Mouse (Mus musculus): ENCODE results near the gene Sema7a.

Gene Sema7a

DNA sequence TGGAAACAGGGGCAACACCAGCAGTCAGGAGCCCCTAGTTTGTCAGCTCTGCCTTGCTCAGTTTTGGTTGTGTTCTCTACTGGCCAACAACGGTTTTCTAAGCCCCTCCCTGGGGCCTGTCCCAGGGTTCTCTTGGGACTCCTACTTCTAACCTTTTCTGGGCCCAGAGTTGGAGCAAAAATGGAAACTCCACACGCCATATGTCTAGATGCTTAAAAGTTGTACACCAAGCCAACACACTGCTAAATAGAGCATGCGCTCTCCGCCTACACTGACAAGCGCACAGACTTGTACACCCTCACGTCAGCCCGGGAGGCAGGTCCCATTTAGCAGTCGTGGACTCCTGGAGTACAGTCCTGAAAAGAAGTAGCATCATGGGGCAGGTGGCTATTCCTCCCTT is 45.4 kb downstream of the Sema7a start:
- DNase-seq = no peak

DNA sequence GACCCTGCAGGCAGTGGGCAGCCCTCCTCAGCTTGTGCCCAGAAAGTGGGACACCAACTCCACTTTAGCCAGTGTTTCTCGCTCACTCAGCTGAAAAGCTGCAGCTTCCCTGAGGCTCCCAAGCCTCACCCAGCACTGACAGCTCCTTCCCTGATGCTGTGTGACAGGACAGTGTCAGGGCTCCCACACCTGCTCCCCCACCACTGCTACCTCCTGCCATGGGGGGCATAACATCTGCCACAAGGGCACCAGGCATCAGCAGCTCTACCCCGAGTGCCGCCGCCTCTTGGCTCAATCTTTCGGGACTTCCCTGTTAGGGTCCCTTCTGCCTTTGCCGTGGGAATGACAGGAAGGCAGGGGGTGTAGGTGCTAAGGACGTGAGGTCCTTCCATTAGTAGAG is 46.4 kb downstream of the Sema7a start:
- DNase-seq = no peak

- DNase-seq = peak; percentile 17
Measured at GRCm38 (mm10) chr9:57988098-57988497, 48.2 kb downstream of the Sema7a start.

DNA sequence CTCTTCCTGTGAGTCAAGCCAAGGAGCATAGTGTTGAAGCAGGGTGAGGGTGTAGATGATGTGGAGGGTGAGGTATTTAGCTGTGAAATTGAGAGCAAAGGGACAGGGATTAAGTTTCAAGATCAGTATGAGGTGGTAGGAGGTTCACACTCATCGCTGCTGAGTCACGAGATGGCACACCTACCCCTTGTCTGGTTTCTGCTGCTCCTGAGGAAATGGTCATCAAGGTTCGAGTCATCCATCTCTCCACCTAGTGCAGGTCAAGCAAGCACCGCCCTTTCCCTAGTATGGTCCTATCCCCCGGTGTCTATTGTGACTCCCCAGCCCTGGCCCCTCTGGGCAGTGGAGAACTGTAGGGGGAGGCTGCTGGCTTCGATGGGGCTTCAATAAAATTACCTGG is 49.4 kb downstream of the Sema7a start:
- no peak for DNase-seq

GRCm38 (mm10) chr9:57990438-57991110 is 50.7 kb downstream of the Sema7a start:
- no peak for DNase-seq

DNA sequence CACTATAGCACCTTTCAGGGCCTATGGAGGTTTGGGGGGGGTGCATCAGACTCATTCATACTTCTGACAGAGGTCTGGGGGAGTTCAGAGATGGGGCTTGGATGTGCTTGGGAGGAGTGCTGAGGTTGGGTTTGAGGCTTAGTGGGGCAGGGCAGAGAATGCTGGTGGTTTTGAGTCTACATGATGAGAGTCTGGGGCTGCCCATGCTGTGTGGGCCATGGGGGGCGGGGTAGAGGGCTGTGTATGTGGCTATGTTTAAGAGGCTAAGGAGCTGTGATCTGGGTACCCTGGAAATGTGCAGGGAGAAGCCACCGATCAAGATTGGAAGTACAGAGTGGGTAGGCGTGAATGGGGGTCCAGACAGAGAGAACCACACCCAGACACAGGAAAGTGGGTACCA is 52.1 kb downstream of the Sema7a start:
- no peak for DNase-seq

DNA sequence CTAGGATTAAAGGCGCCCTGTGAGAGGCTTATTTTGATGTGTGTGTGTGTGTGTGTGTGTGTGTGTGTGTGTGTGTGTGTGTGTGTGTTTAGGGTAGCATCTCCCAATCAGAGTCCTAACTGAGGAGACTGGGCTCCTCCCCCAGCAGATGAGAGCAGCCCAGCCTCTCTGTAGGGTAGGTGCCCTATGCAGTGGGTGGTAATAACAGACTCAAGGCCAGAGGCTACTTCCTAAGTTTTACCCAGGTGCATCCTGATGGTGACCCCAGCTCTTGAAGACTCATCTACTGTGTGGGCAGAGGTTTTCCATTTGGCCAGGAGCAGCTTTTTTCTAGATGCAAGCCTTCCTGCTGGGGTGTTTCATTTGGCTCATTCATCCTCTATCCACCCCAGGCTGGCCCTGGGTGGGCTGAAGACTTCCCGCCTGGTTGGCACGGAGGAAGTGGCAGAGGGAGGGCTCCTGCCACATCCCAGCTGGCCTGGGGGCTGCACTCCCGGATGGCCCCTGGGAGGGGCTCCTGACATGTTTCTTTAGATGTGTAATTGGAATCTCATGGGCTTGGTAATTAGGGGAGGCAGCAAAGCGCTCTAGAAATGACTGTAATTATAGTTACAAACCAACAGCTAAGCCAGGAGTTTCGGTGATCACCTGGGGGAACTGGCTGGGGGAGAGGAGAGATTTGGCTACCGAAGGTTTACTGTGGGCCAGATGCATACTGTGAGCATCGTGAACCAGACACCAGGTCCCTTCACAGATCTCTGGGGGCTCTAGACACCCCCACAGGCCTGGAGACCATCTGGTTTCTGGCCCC is 53.1 kb downstream of the Sema7a start:
- no peak for DNase-seq

DNA sequence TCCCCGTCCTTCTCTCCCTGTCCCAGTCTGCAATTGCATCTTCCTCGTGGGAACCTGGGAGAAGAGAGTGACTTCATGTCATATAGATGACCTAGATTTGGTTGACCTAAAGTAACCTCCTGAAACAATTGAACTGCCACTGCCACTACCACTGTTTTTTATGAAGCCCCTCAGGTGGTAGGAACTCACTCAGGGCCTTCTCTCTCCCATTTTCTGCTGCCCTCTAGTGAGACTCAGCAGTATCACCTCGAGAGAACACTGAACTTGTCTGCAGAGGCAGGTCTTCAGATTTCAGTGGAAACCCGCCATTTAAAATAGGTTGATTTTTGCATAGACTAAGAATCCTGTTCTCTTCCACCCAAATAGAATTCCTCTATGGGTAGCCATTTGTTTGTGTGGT is 55.4 kb downstream of the Sema7a start:
- DNase-seq = no peak

GRCm38 (mm10) chr9:57997511-57998031 is 57.7 kb downstream of the Sema7a start:
- DNase-seq = no peak

DNA sequence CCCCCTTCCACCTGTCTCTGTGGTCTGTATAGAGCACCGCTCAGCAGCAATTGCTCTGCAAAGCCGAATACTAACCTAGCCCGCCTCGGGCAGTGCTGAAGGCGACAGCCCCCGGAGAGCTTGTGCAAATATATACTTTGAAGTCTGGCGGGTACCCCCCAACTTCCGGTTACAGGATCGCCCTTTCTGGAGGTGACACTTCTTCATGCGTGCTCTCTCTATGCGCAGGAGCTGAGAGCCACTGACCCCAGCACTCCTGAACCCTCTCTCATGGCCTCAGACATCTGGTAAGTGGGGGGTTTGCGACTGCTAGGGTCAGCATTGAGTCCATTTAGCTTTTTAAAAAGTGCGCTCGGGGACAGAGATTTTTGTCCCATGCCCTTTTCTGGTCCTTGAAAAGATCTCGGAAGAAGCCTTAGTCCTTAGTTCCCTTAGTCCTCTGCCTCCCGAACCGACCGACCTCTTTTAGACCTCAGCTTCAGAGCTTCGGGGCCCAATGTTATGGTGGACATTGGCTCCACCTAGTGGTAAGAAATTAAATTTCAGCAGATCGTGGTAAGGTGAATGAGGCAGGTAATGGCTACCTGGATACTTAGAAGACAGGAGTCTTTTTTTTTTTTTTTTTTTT is 58.2 kb downstream of the Sema7a start:
- peak; percentile 44 for DNase-seq

GRCm38 (mm10) chr9:57998685-57999084 is 58.8 kb downstream of the Sema7a start:
- DNase-seq = no peak

DNA sequence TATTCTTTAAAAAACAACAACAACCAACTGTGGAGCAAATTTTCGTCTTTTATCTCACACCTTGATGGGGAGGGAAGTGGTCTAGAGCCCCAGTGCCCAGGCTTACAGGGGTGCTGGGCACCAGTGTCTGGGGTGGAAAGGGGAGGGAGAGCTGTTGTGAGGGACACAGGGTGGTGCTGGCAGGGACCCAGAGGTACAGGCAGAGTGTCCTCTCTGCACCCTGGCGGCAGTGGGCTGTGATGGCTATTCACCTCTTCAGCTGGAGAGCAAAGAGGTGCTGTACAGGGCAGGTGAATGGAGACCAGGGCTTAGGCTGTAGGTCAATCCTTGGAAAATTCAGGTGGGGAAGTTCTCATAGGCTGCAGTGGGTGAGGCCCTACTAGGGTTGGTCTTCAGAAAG is 59.8 kb downstream of the Sema7a start:
- DNase-seq = no peak

GRCm38 (mm10) chr9:58003272-58003671 is 63.4 kb downstream of the Sema7a start:
- DNase-seq = no peak

DNA sequence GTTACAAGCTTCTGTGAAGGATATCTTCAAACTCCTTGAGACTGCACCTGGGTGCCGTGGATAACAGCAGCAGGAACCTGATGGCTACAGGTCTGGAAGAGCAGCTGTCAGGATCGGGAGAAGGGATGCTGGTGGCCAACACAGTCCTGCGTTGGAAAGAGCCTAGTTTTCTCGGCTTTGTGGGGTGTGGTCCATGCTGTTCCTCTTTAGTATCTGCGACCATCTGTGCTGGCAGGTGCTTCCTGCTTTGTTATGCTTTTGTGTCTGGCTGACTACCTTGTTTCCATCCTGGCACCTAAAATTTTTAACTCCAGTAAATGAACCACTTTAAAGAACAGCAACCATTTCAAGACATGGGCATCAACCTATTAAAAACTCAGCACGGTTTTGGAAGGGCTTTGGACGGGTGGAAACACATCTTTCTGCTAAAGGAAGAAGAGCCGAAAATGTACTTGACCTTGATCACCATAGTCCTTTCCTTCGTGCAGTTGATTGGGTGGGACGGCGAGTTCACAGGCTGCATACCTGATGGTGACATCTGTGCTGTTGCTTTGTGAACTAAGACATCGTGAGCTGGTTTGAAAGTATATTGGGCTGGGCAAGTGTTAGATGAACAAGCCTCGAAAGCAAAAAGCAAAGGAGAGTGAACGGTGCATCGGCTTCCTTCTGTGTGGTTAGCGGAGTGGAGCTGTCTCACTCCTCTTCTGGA is 66.0 kb downstream of the Sema7a start, which contains the start of gene Cyp11a1:
TSS of gene Cyp11a1 (plus strand) at position 659 of the 709 bp plus-strand sequence.
- DNase-seq = no peak

DNA sequence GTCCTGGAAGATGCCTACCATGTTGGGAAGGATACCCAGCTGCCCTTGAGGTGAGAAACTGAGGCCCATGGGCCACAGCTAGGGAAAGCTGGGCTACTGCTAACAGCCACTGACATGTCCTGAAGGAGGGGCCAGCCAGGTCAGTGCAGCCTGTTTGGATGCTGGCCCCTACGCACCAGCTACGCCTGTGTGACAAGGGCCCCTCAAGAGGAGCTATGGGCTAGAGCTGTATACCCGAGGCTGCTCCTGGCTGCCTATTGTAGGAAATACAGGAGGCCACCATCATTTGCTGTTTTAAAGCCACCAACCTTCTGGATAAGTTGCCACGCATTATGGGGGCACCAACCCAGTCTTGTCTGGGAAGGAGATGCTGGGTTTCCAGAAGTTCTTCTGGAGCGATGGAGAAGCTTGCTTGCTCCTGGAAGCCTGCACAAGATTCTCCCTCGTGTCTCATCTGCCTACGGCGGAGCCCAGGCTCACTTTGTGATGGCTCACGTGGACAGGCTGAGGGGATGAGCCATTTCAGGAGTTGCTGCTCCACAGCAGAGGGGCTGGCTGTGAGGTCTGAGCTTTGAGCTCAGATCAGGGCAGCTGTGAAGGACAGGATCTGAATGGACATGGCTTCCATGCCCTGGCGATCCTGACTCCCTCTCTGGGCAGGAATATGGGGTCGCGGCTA is 68.6 kb downstream of the Sema7a start:
- no peak for DNase-seq

- no peak for DNase-seq
Measured at GRCm38 (mm10) chr9:58009015-58009362, 69.1 kb downstream of the Sema7a start.

- no peak for DNase-seq
Measured at GRCm38 (mm10) chr9:58009588-58009987, 69.7 kb downstream of the Sema7a start.

DNA sequence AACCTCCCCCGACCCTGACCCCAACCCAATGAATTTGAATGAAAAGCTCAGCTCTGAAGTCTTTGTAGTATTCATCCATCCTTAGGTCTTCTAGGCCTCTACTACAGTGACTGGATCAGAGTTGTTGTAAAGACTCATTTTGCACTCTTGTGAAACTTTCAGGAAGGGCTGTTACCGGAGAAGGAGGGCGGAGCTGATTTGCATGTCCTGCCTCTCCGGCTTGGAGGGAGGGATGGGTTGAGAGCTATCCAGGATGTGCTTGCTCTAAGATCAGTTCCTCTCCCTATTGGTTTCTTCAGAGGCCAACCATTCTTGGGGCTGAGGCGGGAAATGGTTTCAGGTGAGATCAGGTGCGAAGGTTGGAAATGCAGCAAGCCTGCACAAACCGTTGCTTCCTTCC is 71.1 kb downstream of the Sema7a start:
- DNase-seq = no peak

DNA sequence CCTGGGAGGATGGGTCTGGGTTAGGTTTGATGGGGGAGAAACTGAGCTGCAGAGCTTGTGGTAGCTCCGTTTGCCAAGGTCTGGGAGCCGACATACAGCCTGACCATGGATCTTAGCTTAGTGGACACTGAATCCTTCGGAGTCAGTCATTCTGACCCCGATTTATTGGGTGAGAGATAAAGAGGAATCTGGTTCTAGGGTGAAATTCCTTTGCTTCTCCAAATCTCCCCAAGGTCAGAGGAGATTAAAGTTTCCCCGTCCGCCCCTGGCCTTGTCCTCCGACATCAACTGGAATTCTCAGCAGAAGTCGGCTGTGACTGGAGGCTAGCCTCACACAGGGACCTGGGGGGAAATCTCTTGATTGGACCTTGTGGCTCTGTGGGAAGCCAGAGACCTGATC is 71.6 kb downstream of the Sema7a start:
- no peak for DNase-seq

Measured in kidney, adult 11 months (tissue).